Mouse (Mus musculus): ENCODE data around the gene Fbxo28. TPM values are rescaled to one million over a fixed set of nuclear protein-coding genes. Genes with fewer than 3 reads are reported as not detected.

The Fbxo28 gene
- polyA plus RNA-seq, 1 experiment from 2014 or later, result 26.4 TPM

- no peak overlapping the region for H3K4me2 ChIP-seq (ENCODE audit: low read depth, severe bottlenecking)
- ATAC-seq (ENCODE audit: insufficient number of reproducible peaks, low FRiP score, low TSS enrichment, low read depth), result no peak
- H3K36me3 ChIP-seq (ENCODE audit: control insufficient read depth, insufficient read depth, low read length), result no peaks in the 10 kb centered on the region
- 84% methylated on average over 1 of the region's 1 CpGs for WGBS
- no peaks in the 10 kb centered on the region for H3K4me1 ChIP-seq (ENCODE audit: control insufficient read depth, insufficient read depth, low read length)
- no peak for DNase-seq (ENCODE audit: low spot score)
- no peaks in the 10 kb centered on the region for H3K27me3 ChIP-seq (ENCODE audit: control insufficient read depth, insufficient read depth, low read length)
- H3K27ac ChIP-seq (replicated peaks; ENCODE audit: low read depth, low read length), result no peak overlapping the region
- H3K4me3 ChIP-seq (ENCODE audit: low read depth, low read length), result no peak overlapping the region
- H3K9me3 ChIP-seq (ENCODE audit: control insufficient read depth, low read length), result no peaks in the 10 kb centered on the region
- H3K9ac ChIP-seq (ENCODE audit: low read length), result no peak overlapping the region
These were observed 16.7 kb upstream of the Fbxo28 start for GRCm38 (mm10) chr1:182358133-182358532.

- no peaks in the 10 kb centered on the region for H3K27me3 ChIP-seq (ENCODE audit: control insufficient read depth, insufficient read depth, low read length)
- no peaks in the 10 kb centered on the region for H3K9me3 ChIP-seq (ENCODE audit: control insufficient read depth, low read length)
- ATAC-seq (ENCODE audit: insufficient number of reproducible peaks, low FRiP score, low TSS enrichment, low read depth), result no peak
- H3K4me1 ChIP-seq (ENCODE audit: control insufficient read depth, insufficient read depth, low read length), result no peaks in the 10 kb centered on the region
- no peak overlapping the region for H3K4me2 ChIP-seq (ENCODE audit: low read depth, severe bottlenecking)
- no peak for DNase-seq (ENCODE audit: low spot score)
- WGBS, result 84% methylated on average over 11 of the region's 11 CpGs
- no peak overlapping the region for H3K9ac ChIP-seq (ENCODE audit: low read length)
- no peak overlapping the region for H3K4me3 ChIP-seq (ENCODE audit: low read depth, low read length)
- no peaks in the 10 kb centered on the region for H3K36me3 ChIP-seq (ENCODE audit: control insufficient read depth, insufficient read depth, low read length)
- H3K27ac ChIP-seq (replicated peaks; ENCODE audit: low read depth, low read length), result no peak overlapping the region
These were observed 13.2 kb upstream of the Fbxo28 start for GRCm38 (mm10) chr1:182354504-182355147.

GRCm38 (mm10) chr1:182349557-182349956 lies 8.1 kb upstream of the Fbxo28 start:
- WGBS, result 83% methylated on average over 6 of the region's 6 CpGs
- Histone ChIP-seq H3K4me2 (ENCODE audit: low read depth, severe bottlenecking) (no peak overlapping the region), H3K4me3 (ENCODE audit: low read depth, low read length) (no peak overlapping the region)

GRCm38 (mm10) chr1:182346491-182346890 lies 5.1 kb upstream of the Fbxo28 start:
- H3K27me3 ChIP-seq (ENCODE audit: control insufficient read depth, insufficient read depth, low read length), result no peaks in the 10 kb centered on the region
- ATAC-seq (ENCODE audit: insufficient number of reproducible peaks, low FRiP score, low TSS enrichment, low read depth), result no peak
- 63% methylated on average over 5 of the region's 5 CpGs for WGBS

More at GRCm38 (mm10) chr1:182349557-182349956, 8.1 kb upstream of the Fbxo28 start:
- no peak overlapping the region for H3K27ac ChIP-seq (replicated peaks; ENCODE audit: low read depth, low read length)
- no peaks in the 10 kb centered on the region for H3K36me3 ChIP-seq (ENCODE audit: control insufficient read depth, insufficient read depth, low read length)
- H3K27me3 ChIP-seq (ENCODE audit: control insufficient read depth, insufficient read depth, low read length), result no peaks in the 10 kb centered on the region
- H3K9me3 ChIP-seq (ENCODE audit: control insufficient read depth, low read length), result no peaks in the 10 kb centered on the region
- H3K9ac ChIP-seq (ENCODE audit: low read length), result no peak overlapping the region
- no peak for DNase-seq (ENCODE audit: low spot score)
- ATAC-seq (ENCODE audit: insufficient number of reproducible peaks, low FRiP score, low TSS enrichment, low read depth), result no peak
- H3K4me1 ChIP-seq (ENCODE audit: control insufficient read depth, insufficient read depth, low read length), result no peaks in the 10 kb centered on the region

GRCm38 (mm10) chr1:182345857-182346256 lies 4.4 kb upstream of the Fbxo28 start:
- Histone ChIP-seq H3K4me1 (ENCODE audit: control insufficient read depth, insufficient read depth, low read length) (no peaks in the 10 kb centered on the region), H3K4me3 (ENCODE audit: low read depth, low read length) (no peak overlapping the region), H3K4me2 (ENCODE audit: low read depth, severe bottlenecking) (no peak overlapping the region), H3K9ac (ENCODE audit: low read length) (no peak overlapping the region), H3K27ac (replicated peaks; ENCODE audit: low read depth, low read length) (no peak overlapping the region), H3K9me3 (ENCODE audit: control insufficient read depth, low read length) (no peaks in the 10 kb centered on the region), H3K27me3 (ENCODE audit: control insufficient read depth, insufficient read depth, low read length) (no peaks in the 10 kb centered on the region), H3K36me3 (ENCODE audit: control insufficient read depth, insufficient read depth, low read length) (no peaks in the 10 kb centered on the region)
- DNase-seq (ENCODE audit: low spot score), result no peak
- ATAC-seq (ENCODE audit: insufficient number of reproducible peaks, low FRiP score, low TSS enrichment, low read depth), result no peak
- 60% methylated on average over 2 of the region's 2 CpGs for WGBS

More at GRCm38 (mm10) chr1:182346491-182346890, 5.1 kb upstream of the Fbxo28 start:
- Histone ChIP-seq H3K36me3 (ENCODE audit: control insufficient read depth, insufficient read depth, low read length) (no peaks in the 10 kb centered on the region), H3K4me2 (ENCODE audit: low read depth, severe bottlenecking) (no peak overlapping the region), H3K27ac (replicated peaks; ENCODE audit: low read depth, low read length) (no peak overlapping the region), H3K9me3 (ENCODE audit: control insufficient read depth, low read length) (no peaks in the 10 kb centered on the region), H3K4me3 (ENCODE audit: low read depth, low read length) (no peak overlapping the region), H3K9ac (ENCODE audit: low read length) (no peak overlapping the region), H3K4me1 (ENCODE audit: control insufficient read depth, insufficient read depth, low read length) (no peaks in the 10 kb centered on the region)
- no peak for DNase-seq (ENCODE audit: low spot score)

GRCm38 (mm10) chr1:182341993-182342392 lies 564 bp upstream of the Fbxo28 start:
- H3K36me3 ChIP-seq (ENCODE audit: control insufficient read depth, insufficient read depth, low read length), result no peaks in the 10 kb centered on the region
- H3K4me3 ChIP-seq (ENCODE audit: low read depth, low read length), result peak overlapping the region; percentile 98
- H3K27ac ChIP-seq (replicated peaks; ENCODE audit: low read depth, low read length), result no peak overlapping the region
- no peaks in the 10 kb centered on the region for H3K9me3 ChIP-seq (ENCODE audit: control insufficient read depth, low read length)
- 45% methylated on average over 6 of the region's 6 CpGs for WGBS
- peak overlapping the region; percentile 83 for H3K4me2 ChIP-seq (ENCODE audit: low read depth, severe bottlenecking)
- H3K27me3 ChIP-seq (ENCODE audit: control insufficient read depth, insufficient read depth, low read length), result no peaks in the 10 kb centered on the region
- H3K9ac ChIP-seq (ENCODE audit: low read length), result no peak overlapping the region
- ATAC-seq (ENCODE audit: insufficient number of reproducible peaks, low FRiP score, low TSS enrichment, low read depth) (no peak), DNase-seq (ENCODE audit: low spot score) (no peak)
- peaks cover 7% of the 10 kb centered on the region; the same call in 1 of the 2 replicates for H3K4me1 ChIP-seq (ENCODE audit: control insufficient read depth, insufficient read depth, low read length)

- Histone ChIP-seq H3K9ac (ENCODE audit: low read length) (no peak overlapping the region), H3K4me1 (ENCODE audit: control insufficient read depth, insufficient read depth, low read length) (peaks cover 7% of the 10 kb centered on the region; the same call in 1 of the 2 replicates), H3K4me3 (ENCODE audit: low read depth, low read length) (peak overlapping the region; percentile 98), H3K27me3 (ENCODE audit: control insufficient read depth, insufficient read depth, low read length) (no peaks in the 10 kb centered on the region), H3K4me2 (ENCODE audit: low read depth, severe bottlenecking) (peak overlapping the region; percentile 83), H3K27ac (replicated peaks; ENCODE audit: low read depth, low read length) (no peak overlapping the region), H3K36me3 (ENCODE audit: control insufficient read depth, insufficient read depth, low read length) (no peaks in the 10 kb centered on the region), H3K9me3 (ENCODE audit: control insufficient read depth, low read length) (no peaks in the 10 kb centered on the region)
- DNase-seq (ENCODE audit: low spot score) (no peak), ATAC-seq (ENCODE audit: insufficient number of reproducible peaks, low FRiP score, low TSS enrichment, low read depth) (no peak)
- WGBS, result 48% methylated on average over 7 of the region's 7 CpGs
These were observed 1.1 kb downstream of the Fbxo28 start for GRCm38 (mm10) chr1:182340281-182340680.

- DNase-seq (ENCODE audit: low spot score) (no peak), ATAC-seq (ENCODE audit: insufficient number of reproducible peaks, low FRiP score, low TSS enrichment, low read depth) (no peak)
- Histone ChIP-seq H3K9me3 (ENCODE audit: control insufficient read depth, low read length) (no peaks in the 10 kb centered on the region), H3K9ac (ENCODE audit: low read length) (no peak overlapping the region), H3K27ac (replicated peaks; ENCODE audit: low read depth, low read length) (no peak overlapping the region), H3K4me2 (ENCODE audit: low read depth, severe bottlenecking) (no peak overlapping the region), H3K27me3 (ENCODE audit: control insufficient read depth, insufficient read depth, low read length) (no peaks in the 10 kb centered on the region), H3K4me3 (ENCODE audit: low read depth, low read length) (no peak overlapping the region), H3K4me1 (ENCODE audit: control insufficient read depth, insufficient read depth, low read length) (peaks cover 7% of the 10 kb centered on the region; the same call in 1 of the 2 replicates), H3K36me3 (ENCODE audit: control insufficient read depth, insufficient read depth, low read length) (no peaks in the 10 kb centered on the region)
- 90% methylated on average over 7 of the region's 7 CpGs for WGBS
These were observed 2.4 kb downstream of the Fbxo28 start for GRCm38 (mm10) chr1:182338961-182339565.
